Mouse (Mus musculus): ENCODE data around the gene Gm20708.
"Not testable (repeated sequence)": the region's sequence is repeated elsewhere in the genome, so short reads cannot be mapped to it uniquely, and the experiment has no call there.

DNA sequence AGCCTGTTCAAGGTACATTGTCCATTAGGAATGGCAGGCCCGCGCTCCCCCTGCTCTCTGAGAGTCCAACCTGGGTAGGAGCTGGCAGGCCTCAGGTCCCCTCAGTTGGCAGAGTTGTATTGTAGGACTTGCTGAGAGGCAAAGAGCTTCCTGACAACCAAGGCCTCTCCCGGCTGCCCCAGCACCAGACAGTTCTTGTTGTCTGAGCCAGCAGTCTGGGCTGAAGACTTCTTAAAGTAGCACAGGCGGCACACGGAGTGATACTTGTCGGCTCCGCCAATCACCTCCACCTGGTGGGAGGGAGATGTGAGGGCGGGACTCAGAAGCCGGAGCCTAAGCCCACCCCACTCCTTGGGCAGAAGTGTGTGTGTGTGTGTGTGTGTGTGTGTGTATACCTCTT lies 6.4 kb downstream of the Gm20708 start:
- not testable (repeated sequence) for TF ChIP-seq POLR2A (IDR thresholded peaks at IDR 0.05; ENCODE audit: low read depth, low read length); CTCF (IDR thresholded peaks at IDR 0.05; ENCODE audit: extremely low read depth, insufficient read depth, insufficient read length, insufficient replicate concordance)

Measured in spleen, adult 2 months (tissue).